Mouse (Mus musculus) lung, embryonic 16.5 days (tissue): ENCODE results near the gene Pkib. TPM values are rescaled to one million over a fixed set of nuclear protein-coding genes. Genes with fewer than 3 reads are reported as not detected.
A peak's percentile ranks its signal among the peaks of the same experiment; 100 is the strongest.

Experiments used
- ATAC-seq: fragments of 200-750 bp; cut with Nextera tagmentation; 2 replicates; pipeline ENCODE4 v1.8.0; 2017; ENCODE audit warnings: low read depth, mild to moderate bottlenecking, moderate library complexity
- H3K27ac ChIP-seq: fragments of 300-500 bp; sonication (generic); 2 replicates; pipeline ENCODE4 v1.5.1; 2014; ENCODE audit warnings: mild to moderate bottlenecking, control low read depth, low read length
- H3K27me3 ChIP-seq: fragments of 300-500 bp; sonication (generic); 2 replicates; pipeline ENCODE4 v1.6.1; 2014; ENCODE audit warnings: low read depth, low read length, mixed read lengths; ENCODE audit not compliant: control insufficient read depth, insufficient read depth
- H3K36me3 ChIP-seq: fragments of 300-500 bp; sonication (generic); 2 replicates; pipeline ENCODE4 v1.6.1; 2014; ENCODE audit warnings: low read length; ENCODE audit not compliant: control insufficient read depth, insufficient read depth
- H3K4me1 ChIP-seq: fragments of 300-500 bp; sonication (generic); replicated peaks from 2 replicates; pipeline ENCODE4 v1.6.1; 2014; ENCODE audit warnings: low read length, mixed read lengths; ENCODE audit not compliant: control insufficient read depth, insufficient read depth
- H3K4me2 ChIP-seq: fragments of 300-500 bp; sonication (generic); 2 replicates; pipeline ENCODE4 v1.6.1; 2014; ENCODE audit warnings: low read depth, low read length, control low read depth
- H3K4me3 ChIP-seq: fragments of 300-500 bp; sonication (generic); 2 replicates; pipeline ENCODE4 v1.5.1; 2014; ENCODE audit warnings: mild to moderate bottlenecking, low read length, control low read depth
- H3K9ac ChIP-seq: fragments of 300-500 bp; sonication (generic); 2 replicates; pipeline ENCODE4 v1.6.1; 2014; ENCODE audit warnings: low read length, control low read depth
- H3K9me3 ChIP-seq: fragments of 300-500 bp; sonication (generic); 2 replicates; pipeline ENCODE4 v1.6.1; 2016; ENCODE audit warnings: low read length; ENCODE audit not compliant: control insufficient read depth
- WGBS: fragments of 180-500 bp; shearing (Covaris S2); extraction: QIAGEN DNeasy Blood & Tissue Kit; methylation state at CpG from one replicate; pipeline ENCODE4 v1.1.7; 2014; 5-methylcytosine and 5-hydroxymethylcytosine counted together
- polyA plus RNA-seq: library from polyadenylated mRNA; unstranded; fragments of >200 nt; fragmentation: Nextera tagmentation; extraction: Ambion mirVana; gene quantifications from 2 replicates; pipeline ENCODE4 v1.2.1, GENCODE M21; 2015

Gene Pkib
- polyA plus RNA-seq, 1 experiment from 2014 or later = 3.4 TPM

DNA sequence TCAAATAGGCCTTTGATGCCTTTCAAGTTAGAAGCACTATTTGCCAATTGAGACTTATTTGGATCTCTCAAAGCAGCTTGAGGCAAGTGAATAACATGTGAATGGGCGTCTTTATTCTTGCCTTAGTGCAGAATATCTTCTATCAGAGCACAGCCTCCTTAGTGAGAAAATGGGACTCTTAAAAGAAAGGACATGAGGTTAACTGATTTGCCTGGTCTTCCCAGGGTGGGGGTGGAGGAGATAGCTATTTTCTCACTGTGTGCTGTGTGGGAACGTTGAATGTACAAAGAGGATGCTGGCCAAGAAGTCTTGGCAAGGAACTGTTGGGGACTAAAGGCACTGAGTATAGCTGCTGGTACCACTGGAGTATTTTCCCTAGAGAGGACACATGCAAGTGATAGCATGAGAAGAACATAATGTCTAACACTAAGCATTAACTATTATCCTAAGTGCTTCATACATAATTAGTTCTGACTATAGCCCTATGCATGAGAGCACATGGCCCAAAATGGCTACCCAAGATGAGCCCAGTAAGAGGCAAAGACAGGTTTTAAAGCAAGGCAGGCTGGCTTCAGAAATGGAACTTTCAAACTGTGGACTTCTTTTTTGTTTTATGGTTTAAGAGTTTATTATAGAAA, 112.5 kb downstream of the Pkib start:
- ATAC-seq = no peak
- Histone ChIP-seq H3K4me1 (no peaks in the 10 kb centered on the region), H3K4me2 (no peak overlapping the region), H3K4me3 (no peak overlapping the region), H3K27me3 (no peaks in the 10 kb centered on the region), H3K27ac (no peak overlapping the region), H3K9me3 (no peaks in the 10 kb centered on the region), H3K36me3 (no peaks in the 10 kb centered on the region), H3K9ac (no peak overlapping the region)
- 43% methylated on average over 2 of the region's 2 CpGs for WGBS

DNA sequence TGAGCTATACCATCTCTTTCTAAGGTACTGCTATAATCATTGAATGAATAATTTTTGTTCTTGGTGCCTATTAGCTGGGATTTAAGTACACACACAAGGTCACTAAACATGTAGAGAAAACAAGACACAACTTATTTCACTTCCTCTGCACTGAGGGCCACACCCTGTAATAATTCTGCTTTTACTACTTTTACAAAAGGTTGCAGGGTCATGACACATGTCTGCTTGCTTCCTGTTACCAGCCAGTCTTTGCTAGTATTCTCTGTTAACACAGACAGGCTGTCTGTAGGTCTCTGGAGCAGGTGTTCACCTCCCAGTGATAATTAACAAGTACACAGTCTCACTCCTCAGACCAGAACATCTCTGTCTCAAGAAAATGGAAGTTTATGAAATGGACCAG, 113.7 kb downstream of the Pkib start:
- Histone ChIP-seq H3K4me3 (no peak overlapping the region), H3K4me2 (no peak overlapping the region), H3K27ac (no peak overlapping the region), H3K4me1 (no peaks in the 10 kb centered on the region), H3K27me3 (no peaks in the 10 kb centered on the region), H3K9ac (no peak overlapping the region), H3K9me3 (no peaks in the 10 kb centered on the region), H3K36me3 (no peaks in the 10 kb centered on the region)
- ATAC-seq = no peak

DNA sequence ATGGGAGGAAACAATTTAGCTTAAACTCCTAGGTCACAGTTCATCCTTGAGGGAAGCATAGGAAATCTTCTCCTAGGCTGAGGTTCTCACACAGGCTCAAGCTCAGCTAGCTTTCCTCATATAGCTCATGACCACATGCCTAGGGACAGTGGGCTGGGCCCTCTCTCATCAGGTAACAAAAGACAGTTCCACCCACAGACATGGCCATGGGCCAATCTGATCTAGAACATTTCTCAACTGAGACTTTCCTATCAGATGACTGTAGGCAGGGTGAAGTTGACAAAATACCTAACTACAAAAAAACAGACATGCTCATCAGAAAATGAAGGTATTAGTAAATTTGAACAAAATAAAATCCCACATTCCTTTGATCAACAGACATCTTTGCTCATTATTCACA, 115.3 kb downstream of the Pkib start:
- Histone ChIP-seq H3K27me3 (no peaks in the 10 kb centered on the region), H3K27ac (no peak overlapping the region), H3K4me2 (no peak overlapping the region), H3K9ac (no peak overlapping the region), H3K9me3 (no peaks in the 10 kb centered on the region), H3K4me3 (no peak overlapping the region), H3K36me3 (no peaks in the 10 kb centered on the region), H3K4me1 (no peaks in the 10 kb centered on the region)
- no peak for ATAC-seq

DNA sequence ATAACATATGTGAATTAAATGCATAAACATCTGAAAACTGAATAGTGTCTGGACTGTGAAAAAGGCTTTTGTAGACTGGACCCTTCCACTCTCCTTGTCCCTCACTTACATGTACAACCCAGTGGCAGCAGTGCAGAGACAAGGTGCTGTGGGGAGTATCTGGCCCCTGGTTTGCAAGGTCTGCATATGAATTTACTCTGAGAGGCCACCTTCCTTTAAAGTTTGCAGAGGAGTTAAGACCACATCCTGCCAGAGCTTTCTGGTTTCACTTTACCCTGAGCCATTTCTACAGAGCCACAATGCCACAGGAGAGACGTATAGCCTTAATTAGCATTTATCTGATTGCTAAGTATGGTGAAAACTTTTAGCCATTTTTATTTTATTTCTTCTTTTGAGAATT, 121.6 kb downstream of the Pkib start:
- WGBS = 89% methylated on average over 1 of the region's 1 CpGs
- H3K36me3 ChIP-seq = no peaks in the 10 kb centered on the region
- ATAC-seq = no peak
- no peaks in the 10 kb centered on the region for H3K9me3 ChIP-seq
- no peaks in the 10 kb centered on the region for H3K27me3 ChIP-seq
- H3K4me3 ChIP-seq = no peak overlapping the region
- H3K27ac ChIP-seq = no peak overlapping the region
- no peak overlapping the region for H3K9ac ChIP-seq
- no peak overlapping the region for H3K4me2 ChIP-seq
- H3K4me1 ChIP-seq = no peaks in the 10 kb centered on the region

DNA sequence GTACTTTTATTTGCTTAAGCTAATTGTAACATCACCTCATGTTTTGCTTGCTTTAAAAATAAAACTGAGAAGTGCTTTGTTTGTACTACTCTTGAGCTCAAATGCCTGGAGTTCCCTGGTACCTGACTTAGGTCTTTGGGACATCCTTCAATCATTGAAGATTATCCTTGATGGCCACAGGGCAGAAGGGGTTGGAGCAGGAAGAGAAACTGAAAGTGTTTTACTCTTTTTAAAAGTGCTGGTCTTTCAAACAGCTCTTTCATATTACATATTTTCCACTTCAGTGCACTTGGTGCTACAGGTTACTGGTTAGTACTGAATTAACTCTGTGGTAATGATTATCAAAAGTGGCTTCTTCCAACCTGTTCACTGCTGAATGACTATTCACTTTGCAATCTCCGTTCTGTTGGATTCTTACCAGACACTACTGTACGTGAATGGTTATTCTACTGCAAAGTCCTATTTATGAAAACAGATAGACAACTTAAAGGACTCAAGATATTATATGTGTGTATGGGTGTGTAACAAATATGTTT, 123.5 kb downstream of the Pkib start:
- H3K36me3 ChIP-seq = no peaks in the 10 kb centered on the region
- ATAC-seq = no peak
- H3K4me1 ChIP-seq = no peaks in the 10 kb centered on the region
- no peak overlapping the region for H3K4me2 ChIP-seq
- no peaks in the 10 kb centered on the region for H3K27me3 ChIP-seq
- H3K9me3 ChIP-seq = no peaks in the 10 kb centered on the region
- no peak overlapping the region for H3K27ac ChIP-seq
- H3K9ac ChIP-seq = no peak overlapping the region
- 74% methylated on average over 2 of the region's 2 CpGs for WGBS
- no peak overlapping the region for H3K4me3 ChIP-seq

DNA sequence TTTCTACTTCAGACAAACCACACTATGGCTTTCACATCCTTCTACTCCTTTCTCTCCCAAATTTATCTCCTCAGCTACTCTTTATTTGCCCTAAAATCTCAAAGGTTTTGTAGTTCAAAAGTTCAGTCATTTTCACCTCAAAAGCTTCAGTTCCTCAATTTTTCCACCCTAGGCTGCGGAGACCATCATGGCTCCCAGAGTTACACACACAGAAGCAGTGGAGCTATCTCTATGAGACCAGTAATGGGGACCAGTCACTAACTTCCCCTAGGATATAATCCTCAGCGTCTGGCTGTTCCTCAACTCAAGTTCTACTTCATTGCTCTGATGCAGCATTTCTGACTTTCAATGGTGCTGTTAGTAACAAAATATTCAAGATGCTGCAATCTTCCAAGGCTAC, 127.2 kb downstream of the Pkib start:
- H3K27ac ChIP-seq = no peak overlapping the region

DNA sequence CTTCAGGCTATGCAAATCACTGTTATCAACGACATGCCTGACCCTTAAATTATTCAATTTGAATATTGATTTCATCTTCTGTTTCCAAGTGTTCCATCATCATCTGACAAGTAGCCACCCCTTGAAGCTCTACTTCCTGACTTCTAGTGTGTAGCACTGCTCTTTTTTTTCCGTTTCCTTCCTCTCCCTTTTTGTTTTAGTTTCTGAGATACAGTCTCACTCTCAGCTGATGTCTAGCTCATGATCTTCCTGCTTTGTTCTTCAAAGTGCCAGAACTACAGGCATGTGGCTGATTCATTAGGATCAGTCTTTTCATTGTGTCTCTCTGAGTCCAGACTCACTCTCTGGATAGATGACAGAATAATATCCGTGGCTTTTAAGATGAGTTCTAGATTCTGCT, 128.9 kb downstream of the Pkib start:
- Histone ChIP-seq H3K4me2 (no peak overlapping the region), H3K27ac (no peak overlapping the region), H3K4me3 (no peak overlapping the region), H3K9ac (no peak overlapping the region), H3K9me3 (no peaks in the 10 kb centered on the region), H3K36me3 (no peaks in the 10 kb centered on the region), H3K4me1 (no peaks in the 10 kb centered on the region), H3K27me3 (no peaks in the 10 kb centered on the region)
- ATAC-seq = no peak
- WGBS = 54% methylated on average over 3 of the region's 3 CpGs

More for the DNA sequence above, 127.2 kb downstream of the Pkib start:
- no peaks in the 10 kb centered on the region for H3K36me3 ChIP-seq
- H3K27me3 ChIP-seq = no peaks in the 10 kb centered on the region
- H3K4me3 ChIP-seq = no peak overlapping the region
- H3K4me1 ChIP-seq = no peaks in the 10 kb centered on the region
- H3K9me3 ChIP-seq = no peaks in the 10 kb centered on the region
- H3K9ac ChIP-seq = no peak overlapping the region
- H3K4me2 ChIP-seq = no peak overlapping the region
- ATAC-seq = no peak
- 87% methylated on average over 2 of the region's 2 CpGs for WGBS

DNA sequence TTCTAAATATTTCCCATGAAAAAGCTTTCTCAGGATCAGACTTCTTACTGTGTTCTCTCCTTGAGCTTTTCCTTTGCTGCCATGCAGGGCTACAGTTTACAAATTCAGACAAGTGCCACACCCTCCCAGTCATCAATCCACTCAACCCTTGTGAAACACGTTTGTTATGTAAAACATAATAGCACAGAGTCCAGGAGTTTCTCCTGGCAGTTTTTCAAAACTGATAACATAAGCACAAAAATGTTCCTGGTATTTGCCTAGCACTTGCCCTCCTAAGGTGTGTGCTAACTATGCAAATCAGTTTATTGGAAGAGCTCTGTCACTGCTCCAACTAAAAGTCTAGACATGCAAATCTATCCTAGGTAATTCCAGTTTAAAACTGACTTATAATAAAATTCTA, 131.3 kb downstream of the Pkib start:
- H3K9ac ChIP-seq = no peak overlapping the region
- no peak overlapping the region for H3K4me2 ChIP-seq
- H3K4me1 ChIP-seq = no peaks in the 10 kb centered on the region
- H3K27me3 ChIP-seq = no peaks in the 10 kb centered on the region
- ATAC-seq = 0 out of 2 replicates have a peak, but pooled peaks have one; percentile 45
- H3K4me3 ChIP-seq = no peak overlapping the region
- no peaks in the 10 kb centered on the region for H3K36me3 ChIP-seq
- H3K9me3 ChIP-seq = no peaks in the 10 kb centered on the region
- WGBS = 4% methylated on average over 1 of the region's 1 CpGs
- no peak overlapping the region for H3K27ac ChIP-seq

DNA sequence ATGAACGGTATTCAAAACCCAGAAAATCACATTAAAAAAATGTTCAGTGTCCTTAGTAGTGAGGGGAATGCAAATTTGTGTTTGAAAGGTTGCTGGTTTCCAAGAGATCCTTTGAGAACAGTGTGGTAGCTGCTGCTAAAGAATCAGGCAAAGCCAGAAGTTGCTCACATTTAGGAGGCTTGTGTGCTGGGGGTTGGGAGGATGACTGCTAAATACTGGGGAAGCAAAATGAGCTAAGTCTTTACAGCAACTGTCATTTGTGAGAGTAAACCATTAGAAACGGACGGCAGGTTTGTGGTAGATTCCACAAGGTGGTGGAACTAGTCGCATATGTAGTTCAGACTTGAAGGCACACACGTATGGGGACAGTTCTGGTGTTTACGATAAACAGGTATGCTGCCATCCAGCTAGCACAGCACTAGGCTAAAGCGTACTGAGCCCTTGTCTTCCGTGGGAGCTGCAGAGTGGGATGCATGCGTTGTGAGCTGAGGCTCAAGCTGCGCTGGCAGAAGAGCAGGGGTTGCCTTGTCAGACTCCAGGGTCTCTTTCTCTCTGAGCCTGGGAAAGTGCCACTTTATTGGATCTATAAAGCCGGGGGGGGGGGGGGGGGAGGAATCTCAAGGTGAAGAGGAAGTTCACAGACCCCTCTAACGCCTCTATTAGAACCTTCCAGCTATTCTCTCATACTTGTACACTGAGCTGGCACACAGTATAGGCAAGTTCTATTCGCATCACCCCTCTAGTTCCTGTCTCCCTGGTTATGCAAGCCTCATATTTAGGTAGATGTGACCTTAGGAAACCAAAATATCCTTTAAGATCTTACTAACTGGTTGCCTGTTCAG, 151.7 kb downstream of the Pkib start:
- H3K27me3 ChIP-seq = no peaks in the 10 kb centered on the region
- 41% methylated on average over 12 of the region's 13 CpGs for WGBS
- H3K36me3 ChIP-seq = no peaks in the 10 kb centered on the region
- peaks cover 15% of the 10 kb centered on the region for H3K4me1 ChIP-seq
- no peak overlapping the region for H3K4me2 ChIP-seq
- no peak overlapping the region for H3K4me3 ChIP-seq
- no peak overlapping the region for H3K9ac ChIP-seq
- no peaks in the 10 kb centered on the region for H3K9me3 ChIP-seq
- ATAC-seq = no peak
- H3K27ac ChIP-seq = no peak overlapping the region
